Mouse (Mus musculus) heart, adult 2 months (tissue): ENCODE measurements around the gene Smtnl1.

Experiments
- CTCF ChIP-seq: fragments of 200-600 bp; IDR thresholded peaks from 2 replicates; pipeline ENCODE4 v1.8.1; 2022; ENCODE audit warnings: antibody characterized with exemption, mild to moderate bottlenecking, moderate library complexity
- EP300 ChIP-seq: fragments of 200-500 bp; IDR thresholded peaks from 2 replicates; pipeline ENCODE4 v1.6.1; 2011; ENCODE audit warnings: low read depth, low read length, control low read depth; ENCODE audit not compliant: insufficient read depth
- POLR2A ChIP-seq: fragments of 200-500 bp; IDR thresholded peaks from 2 replicates; pipeline ENCODE4 v1.6.1; 2011; ENCODE audit warnings: mild to moderate bottlenecking, low read depth, low read length, control low read depth; ENCODE audit not compliant: insufficient read depth

GRCm38 (mm10) chr2:84793154-84793553 lies 29.3 kb downstream of the Smtnl1 start:
- TF ChIP-seq CTCF (no peak), POLR2A (no peak), EP300 (no peak)
